Mouse (Mus musculus): ENCODE results near the gene Fkbp15. TPM values are rescaled to one million over a fixed set of nuclear protein-coding genes. Genes with fewer than 3 reads are reported as not detected.

Gene Fkbp15
- polyA plus RNA-seq, 1 experiment from 2014 or later = 17.9 TPM

DNA sequence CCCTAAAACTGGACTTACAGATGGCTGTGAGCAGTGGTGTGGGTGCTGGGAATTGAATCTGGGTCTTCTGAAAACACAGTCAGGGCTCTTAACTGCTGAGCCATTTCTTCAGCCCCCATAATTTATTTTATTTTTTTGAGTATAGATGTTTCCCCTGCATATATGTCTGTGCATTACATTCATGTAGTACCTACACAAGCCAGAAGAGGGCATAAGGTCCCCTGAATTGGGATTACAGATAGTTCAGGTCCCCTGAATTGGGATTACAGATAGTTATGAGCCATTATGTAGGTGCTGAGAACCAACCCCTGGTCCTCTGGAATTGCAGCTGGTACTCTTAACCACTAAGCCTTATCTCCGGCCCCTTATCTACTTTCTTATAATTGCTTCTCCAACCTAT is 16.3 kb downstream of the Fkbp15 start:
- Histone ChIP-seq H3K36me3 (ENCODE audit: control insufficient read depth, insufficient read depth, low read length) (no peaks in the 10 kb centered on the region), H3K9me3 (ENCODE audit: control insufficient read depth, low read length) (no peaks in the 10 kb centered on the region), H3K27me3 (ENCODE audit: control insufficient read depth, insufficient read depth, low read length) (no peaks in the 10 kb centered on the region), H3K4me3 (ENCODE audit: low read depth, low read length) (no peak overlapping the region), H3K9ac (ENCODE audit: low read length) (no peak overlapping the region), H3K4me2 (no peak overlapping the region), H3K27ac (ENCODE audit: low read depth, low read length) (no peak overlapping the region), H3K4me1 (ENCODE audit: control insufficient read depth, insufficient read depth, low read length) (no peaks in the 10 kb centered on the region)
- WGBS = 92% methylated on average over 1 of the region's 1 CpGs
- ATAC-seq (ENCODE audit: low FRiP score) (no peak), DNase-seq (ENCODE audit: low spot score, missing footprints) (no peak)

DNA sequence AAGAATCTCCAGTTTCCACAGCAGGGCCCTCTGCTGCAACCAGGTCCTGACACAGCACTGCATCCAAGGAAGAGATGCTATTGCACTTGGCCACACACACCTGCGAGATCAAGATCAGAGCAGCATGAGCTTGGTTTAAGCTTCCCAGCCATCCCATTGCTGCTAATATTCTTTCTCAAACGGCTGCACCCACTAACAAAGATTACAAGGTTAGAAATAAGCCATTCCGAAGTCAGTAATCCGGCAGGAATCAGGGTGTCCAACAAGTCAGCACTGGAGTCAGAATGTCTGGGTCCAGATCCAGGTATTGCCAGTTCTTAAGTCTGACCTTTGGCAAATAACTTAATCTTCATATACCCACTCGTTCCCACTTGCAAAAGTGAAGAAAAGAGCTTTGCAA is 21.8 kb downstream of the Fkbp15 start:
- no peak for DNase-seq (ENCODE audit: low spot score, missing footprints)
- H3K9me3 ChIP-seq (ENCODE audit: control insufficient read depth, low read length) = no peaks in the 10 kb centered on the region
- H3K27ac ChIP-seq (ENCODE audit: low read depth, low read length) = no peak overlapping the region
- H3K4me3 ChIP-seq (ENCODE audit: low read depth, low read length) = no peak overlapping the region
- no peaks in the 10 kb centered on the region for H3K27me3 ChIP-seq (ENCODE audit: control insufficient read depth, insufficient read depth, low read length)
- no peak overlapping the region for H3K9ac ChIP-seq (ENCODE audit: low read length)
- H3K4me2 ChIP-seq = no peak overlapping the region
- H3K4me1 ChIP-seq (ENCODE audit: control insufficient read depth, insufficient read depth, low read length) = no peaks in the 10 kb centered on the region
- WGBS = 93% methylated on average over 5 of the region's 5 CpGs
- H3K36me3 ChIP-seq (ENCODE audit: control insufficient read depth, insufficient read depth, low read length) = peaks cover 7% of the 10 kb centered on the region; the same call in 1 of the 2 replicates
- ATAC-seq (ENCODE audit: low FRiP score) = no peak

DNA sequence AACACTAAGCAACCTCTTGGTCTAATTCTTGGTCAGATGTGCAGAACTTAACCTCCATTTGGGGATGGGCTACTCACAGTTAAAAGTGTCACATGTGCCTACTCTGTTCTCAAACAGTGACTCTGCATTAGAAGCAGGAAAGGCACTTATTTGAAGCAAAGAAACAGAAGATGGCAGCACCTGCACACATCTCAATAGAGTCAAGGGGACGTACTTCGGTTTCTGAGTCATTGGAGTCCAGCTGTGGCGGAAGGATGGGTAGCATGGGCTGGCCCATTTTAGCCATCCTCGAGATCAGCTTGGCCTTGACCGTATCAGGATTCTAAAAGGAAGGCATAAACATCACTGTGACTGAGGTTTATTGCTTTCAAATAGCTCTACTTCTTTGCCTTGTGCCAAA is 28.4 kb downstream of the Fkbp15 start:
- no peak overlapping the region for H3K9ac ChIP-seq (ENCODE audit: low read length)
- WGBS = 84% methylated on average over 5 of the region's 5 CpGs
- H3K4me3 ChIP-seq (ENCODE audit: low read depth, low read length) = no peak overlapping the region
- H3K36me3 ChIP-seq (ENCODE audit: control insufficient read depth, insufficient read depth, low read length) = 0 out of 2 replicates have a peak, but pooled peaks cover 3% of the 10 kb centered on the region
- ATAC-seq (ENCODE audit: low FRiP score) = no peak
- no peaks in the 10 kb centered on the region for H3K4me1 ChIP-seq (ENCODE audit: control insufficient read depth, insufficient read depth, low read length)
- no peaks in the 10 kb centered on the region for H3K27me3 ChIP-seq (ENCODE audit: control insufficient read depth, insufficient read depth, low read length)
- no peak for DNase-seq (ENCODE audit: low spot score, missing footprints)
- no peaks in the 10 kb centered on the region for H3K9me3 ChIP-seq (ENCODE audit: control insufficient read depth, low read length)
- H3K27ac ChIP-seq (ENCODE audit: low read depth, low read length) = no peak overlapping the region
- no peak overlapping the region for H3K4me2 ChIP-seq

DNA sequence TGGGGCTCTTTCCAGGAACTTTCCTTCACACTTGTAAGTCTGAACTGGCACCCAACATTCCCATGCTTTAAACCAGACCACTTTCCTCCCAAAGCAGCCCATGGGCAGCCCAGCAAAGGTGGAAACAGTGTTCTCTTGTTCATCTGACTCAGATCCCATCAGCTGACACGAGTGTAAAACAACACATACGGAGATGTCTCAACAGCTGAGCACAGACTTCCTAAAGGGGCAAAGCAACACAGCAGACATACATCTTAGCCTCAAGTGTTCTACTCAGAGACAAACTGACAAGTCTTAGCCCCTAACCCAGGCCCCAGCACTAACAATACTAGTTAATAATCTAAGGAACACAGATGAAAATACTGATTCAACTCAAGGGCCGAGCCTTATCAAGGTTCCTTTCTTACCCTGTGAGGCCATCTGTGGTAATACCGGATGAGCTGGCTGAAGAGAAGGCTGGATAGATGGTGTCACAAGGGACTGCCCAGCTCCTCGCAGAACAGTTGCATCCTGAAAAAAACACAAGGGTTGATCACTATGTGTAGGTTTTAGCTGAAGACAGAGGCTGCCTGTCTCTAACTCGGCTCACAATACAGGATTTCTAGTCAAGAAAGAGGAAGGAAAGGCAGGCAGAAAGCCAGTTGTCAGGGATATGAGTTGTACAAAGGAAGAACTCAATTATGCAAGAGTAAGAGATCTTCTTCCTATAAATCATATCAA is 31.2 kb downstream of the Fkbp15 start:
- no peak for ATAC-seq (ENCODE audit: low FRiP score)
- Histone ChIP-seq H3K9me3 (ENCODE audit: control insufficient read depth, low read length) (no peaks in the 10 kb centered on the region), H3K9ac (ENCODE audit: low read length) (no peak overlapping the region), H3K27ac (ENCODE audit: low read depth, low read length) (no peak overlapping the region), H3K4me2 (no peak overlapping the region), H3K4me3 (ENCODE audit: low read depth, low read length) (no peak overlapping the region), H3K4me1 (ENCODE audit: control insufficient read depth, insufficient read depth, low read length) (no peaks in the 10 kb centered on the region), H3K27me3 (ENCODE audit: control insufficient read depth, insufficient read depth, low read length) (no peaks in the 10 kb centered on the region), H3K36me3 (ENCODE audit: control insufficient read depth, insufficient read depth, low read length) (no peaks in the 10 kb centered on the region)
- WGBS = 88% methylated on average over 6 of the region's 6 CpGs
- DNase-seq (ENCODE audit: low spot score, missing footprints) = no peak

DNA sequence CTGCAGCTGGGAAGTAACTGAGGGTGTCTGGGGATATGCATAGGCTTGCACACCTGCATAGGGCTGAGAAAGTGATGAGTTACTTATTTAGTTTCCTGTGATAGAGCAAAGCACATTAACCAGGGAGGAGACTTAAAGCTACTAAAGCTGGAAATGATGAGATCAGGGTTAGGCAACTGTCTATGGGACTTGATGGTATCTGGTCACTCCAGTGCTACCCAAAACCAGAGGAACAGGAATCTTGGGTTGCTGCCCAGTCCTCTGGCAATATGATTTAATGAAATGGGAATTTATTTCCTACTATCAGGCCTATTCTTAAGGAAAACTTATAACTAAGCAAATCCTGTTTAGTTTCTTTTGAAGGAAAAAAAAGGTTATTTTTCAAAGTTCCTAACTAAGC is 34.2 kb downstream of the Fkbp15 start:
- no peaks in the 10 kb centered on the region for H3K27me3 ChIP-seq (ENCODE audit: control insufficient read depth, insufficient read depth, low read length)
- H3K4me2 ChIP-seq = no peak overlapping the region
- no peak for DNase-seq (ENCODE audit: low spot score, missing footprints)
- no peaks in the 10 kb centered on the region for H3K4me1 ChIP-seq (ENCODE audit: control insufficient read depth, insufficient read depth, low read length)
- H3K36me3 ChIP-seq (ENCODE audit: control insufficient read depth, insufficient read depth, low read length) = peaks cover 6% of the 10 kb centered on the region; the same call in 1 of the 2 replicates
- H3K9ac ChIP-seq (ENCODE audit: low read length) = no peak overlapping the region
- no peak overlapping the region for H3K27ac ChIP-seq (ENCODE audit: low read depth, low read length)
- no peaks in the 10 kb centered on the region for H3K9me3 ChIP-seq (ENCODE audit: control insufficient read depth, low read length)
- H3K4me3 ChIP-seq (ENCODE audit: low read depth, low read length) = no peak overlapping the region
- no peak for ATAC-seq (ENCODE audit: low FRiP score)

DNA sequence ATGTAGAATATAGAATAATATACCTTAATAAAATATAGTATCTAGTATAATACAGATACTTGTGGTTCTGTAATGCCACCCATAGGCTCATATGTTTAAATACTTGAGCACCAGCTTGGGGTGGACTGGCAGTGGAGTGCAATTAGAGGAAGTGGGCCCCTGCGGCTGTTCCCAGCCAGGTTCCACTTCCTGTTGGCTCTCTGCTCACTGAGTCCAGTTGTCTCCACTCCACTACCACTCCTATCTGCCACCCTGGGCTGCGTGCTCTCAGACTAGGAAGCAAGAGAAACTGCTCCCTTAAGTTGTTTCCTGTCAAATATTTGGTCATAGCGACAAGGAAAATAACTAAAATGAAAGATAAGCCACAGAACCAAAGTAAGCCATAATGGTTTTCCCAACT is 37.7 kb downstream of the Fkbp15 start:
- no peaks in the 10 kb centered on the region for H3K9me3 ChIP-seq (ENCODE audit: control insufficient read depth, low read length)
- H3K27me3 ChIP-seq (ENCODE audit: control insufficient read depth, insufficient read depth, low read length) = no peaks in the 10 kb centered on the region
- H3K4me3 ChIP-seq (ENCODE audit: low read depth, low read length) = no peak overlapping the region
- no peak overlapping the region for H3K27ac ChIP-seq (ENCODE audit: low read depth, low read length)
- no peak overlapping the region for H3K4me2 ChIP-seq
- DNase-seq (ENCODE audit: low spot score, missing footprints) = peak; percentile 84
- no peaks in the 10 kb centered on the region for H3K4me1 ChIP-seq (ENCODE audit: control insufficient read depth, insufficient read depth, low read length)
- H3K36me3 ChIP-seq (ENCODE audit: control insufficient read depth, insufficient read depth, low read length) = peaks cover 6% of the 10 kb centered on the region; the same call in 1 of the 2 replicates
- H3K9ac ChIP-seq (ENCODE audit: low read length) = no peak overlapping the region
- WGBS = 94% methylated on average over 3 of the region's 3 CpGs
- ATAC-seq (ENCODE audit: low FRiP score) = no peak

DNA sequence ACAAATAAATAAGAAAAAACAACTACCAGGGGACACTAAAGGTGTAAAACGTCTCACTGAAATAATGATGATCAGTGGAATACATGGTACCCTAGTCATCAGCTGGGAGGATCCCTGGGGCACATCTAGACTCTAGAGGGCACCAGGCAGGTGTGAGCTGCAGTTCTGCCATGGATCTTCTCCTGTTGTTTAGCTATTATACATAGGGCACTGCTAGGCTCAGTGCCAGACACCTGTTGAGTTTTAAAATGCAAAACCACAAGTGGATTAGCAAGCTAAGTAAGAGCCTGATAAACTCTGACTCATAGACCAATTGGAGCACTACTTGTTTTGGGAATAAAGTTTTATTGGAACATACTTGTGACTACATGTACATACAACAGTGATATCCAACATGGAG is 42.1 kb downstream of the Fkbp15 start:
- H3K4me2 ChIP-seq = no peak overlapping the region
- WGBS = 84% methylated on average over 1 of the region's 1 CpGs
- no peaks in the 10 kb centered on the region for H3K4me1 ChIP-seq (ENCODE audit: control insufficient read depth, insufficient read depth, low read length)
- DNase-seq (ENCODE audit: low spot score, missing footprints) (no peak), ATAC-seq (ENCODE audit: low FRiP score) (no peak)
- H3K9me3 ChIP-seq (ENCODE audit: control insufficient read depth, low read length) = no peaks in the 10 kb centered on the region
- no peak overlapping the region for H3K4me3 ChIP-seq (ENCODE audit: low read depth, low read length)
- H3K27me3 ChIP-seq (ENCODE audit: control insufficient read depth, insufficient read depth, low read length) = no peaks in the 10 kb centered on the region
- H3K27ac ChIP-seq (ENCODE audit: low read depth, low read length) = no peak overlapping the region
- 0 out of 2 replicates have a peak, but pooled peaks cover 3% of the 10 kb centered on the region for H3K36me3 ChIP-seq (ENCODE audit: control insufficient read depth, insufficient read depth, low read length)
- no peak overlapping the region for H3K9ac ChIP-seq (ENCODE audit: low read length)

DNA sequence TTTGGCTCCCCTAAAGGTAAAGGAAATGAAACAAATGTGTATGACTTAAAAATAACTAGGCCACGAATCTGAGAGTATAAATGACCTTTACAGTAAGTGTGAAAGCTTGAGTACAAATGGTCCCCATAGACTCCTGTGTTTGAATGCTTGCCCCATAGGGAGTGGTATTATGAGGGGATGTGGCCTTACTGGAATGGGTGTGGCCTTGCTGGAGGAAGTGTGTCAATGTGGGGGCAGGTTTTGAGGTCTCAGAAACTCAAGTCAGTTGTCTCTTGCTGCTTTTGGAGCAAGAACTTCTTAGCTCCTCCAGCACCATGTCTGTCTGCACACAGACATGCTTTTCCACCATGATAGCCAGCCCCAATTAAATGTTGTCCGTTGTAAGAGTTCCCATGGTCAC is 43.9 kb downstream of the Fkbp15 start:
- no peak overlapping the region for H3K4me2 ChIP-seq
- no peak for DNase-seq (ENCODE audit: low spot score, missing footprints)
- no peak overlapping the region for H3K9ac ChIP-seq (ENCODE audit: low read length)
- H3K36me3 ChIP-seq (ENCODE audit: control insufficient read depth, insufficient read depth, low read length) = no peaks in the 10 kb centered on the region; the same call in 1 of the 2 replicates
- WGBS = 91% methylated on average over 2 of the region's 2 CpGs
- no peak overlapping the region for H3K4me3 ChIP-seq (ENCODE audit: low read depth, low read length)
- H3K9me3 ChIP-seq (ENCODE audit: control insufficient read depth, low read length) = no peaks in the 10 kb centered on the region
- no peak overlapping the region for H3K27ac ChIP-seq (ENCODE audit: low read depth, low read length)
- no peaks in the 10 kb centered on the region for H3K4me1 ChIP-seq (ENCODE audit: control insufficient read depth, insufficient read depth, low read length)
- ATAC-seq (ENCODE audit: low FRiP score) = no peak
- no peaks in the 10 kb centered on the region for H3K27me3 ChIP-seq (ENCODE audit: control insufficient read depth, insufficient read depth, low read length)

DNA sequence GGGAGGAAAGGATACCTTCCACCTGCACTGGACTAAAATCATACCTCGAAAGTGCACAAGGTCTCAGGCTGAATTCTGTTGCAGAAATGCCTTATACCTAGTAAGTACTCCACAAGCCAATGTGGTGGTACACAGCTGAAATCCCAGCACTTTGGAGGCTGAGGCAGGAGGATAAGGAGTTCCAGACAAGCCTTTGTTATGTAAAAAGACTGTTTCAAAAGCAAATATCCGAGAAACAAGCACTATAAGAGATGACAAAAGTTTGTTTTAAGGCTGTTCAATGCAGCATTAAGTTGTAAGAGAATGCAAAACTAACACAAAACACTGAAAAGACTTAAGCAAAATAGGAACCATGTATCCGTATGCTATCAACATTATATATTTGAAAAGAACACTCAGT is 45.8 kb downstream of the Fkbp15 start:
- Histone ChIP-seq H3K4me1 (ENCODE audit: control insufficient read depth, insufficient read depth, low read length) (no peaks in the 10 kb centered on the region), H3K9me3 (ENCODE audit: control insufficient read depth, low read length) (no peaks in the 10 kb centered on the region), H3K4me2 (no peak overlapping the region), H3K4me3 (ENCODE audit: low read depth, low read length) (no peak overlapping the region), H3K36me3 (ENCODE audit: control insufficient read depth, insufficient read depth, low read length) (no peaks in the 10 kb centered on the region; the same call in 1 of the 2 replicates), H3K27ac (ENCODE audit: low read depth, low read length) (no peak overlapping the region), H3K9ac (ENCODE audit: low read length) (no peak overlapping the region), H3K27me3 (ENCODE audit: control insufficient read depth, insufficient read depth, low read length) (no peaks in the 10 kb centered on the region)
- DNase-seq (ENCODE audit: low spot score, missing footprints) (no peak), ATAC-seq (ENCODE audit: low FRiP score) (no peak)
- WGBS = 82% methylated on average over 3 of the region's 3 CpGs
